Mouse (Mus musculus) midbrain, embryonic 11.5 days (tissue): ENCODE measurements at regions not wholly inside any gene's neighbourhood (a gene's known extent, or its start where the extent isn't known, plus 50 kb on each side); places are given as distances from the start of the nearest gene placed in this dataset.

ENCODE experiments used
- ATAC-seq: fragments of 200-750 bp; cut with Nextera tagmentation; 2 replicates; pipeline ENCODE4 v1.8.0; 2017; ENCODE audit warnings: moderate TSS enrichment, moderate library complexity; ENCODE audit not compliant: low FRiP score
- DNase-seq: peaks from one replicate; pipeline ENCODE4 v3.0.0; 2015; ENCODE audit warnings: low spot score; ENCODE audit errors: missing footprints
- H3K27ac ChIP-seq: fragments of 300-500 bp; sonication (generic); 2 replicates; pipeline ENCODE4 v1.5.1; 2014; ENCODE audit warnings: low read depth, low read length
- H3K27me3 ChIP-seq: fragments of 300-500 bp; sonication (generic); 2 replicates; pipeline ENCODE4 v1.6.1; 2014; ENCODE audit warnings: mild to moderate bottlenecking, low read length, moderate library complexity, mixed read lengths; ENCODE audit not compliant: control insufficient read depth, insufficient read depth
- H3K36me3 ChIP-seq: fragments of 300-500 bp; sonication (generic); 2 replicates; pipeline ENCODE4 v1.6.1; 2014; ENCODE audit warnings: mild to moderate bottlenecking, low read length, moderate library complexity, mixed read lengths; ENCODE audit not compliant: control insufficient read depth, insufficient read depth
- H3K4me1 ChIP-seq: fragments of 300-500 bp; sonication (generic); 2 replicates; pipeline ENCODE4 v1.6.1; 2014; ENCODE audit warnings: low read length; ENCODE audit not compliant: control insufficient read depth, insufficient read depth
- H3K4me2 ChIP-seq: fragments of 300-500 bp; sonication (generic); 2 replicates; pipeline ENCODE4 v1.6.1; 2014; ENCODE audit warnings: mild to moderate bottlenecking, moderate library complexity
- H3K4me3 ChIP-seq: fragments of 300-500 bp; sonication (generic); 2 replicates; pipeline ENCODE4 v1.5.1; 2014; ENCODE audit warnings: low read depth, low read length
- H3K9ac ChIP-seq: fragments of 300-500 bp; sonication (generic); 2 replicates; pipeline ENCODE4 v1.6.1; 2014; ENCODE audit warnings: low read length
- H3K9me3 ChIP-seq: fragments of 300-500 bp; sonication (generic); 2 replicates; pipeline ENCODE4 v1.6.1; 2016; ENCODE audit warnings: low read length; ENCODE audit not compliant: control insufficient read depth
- WGBS: fragments of 180-500 bp; shearing (Covaris S2); extraction: QIAGEN DNeasy Blood & Tissue Kit; methylation state at CpG from one replicate; pipeline ENCODE4 v1.1.7; 2014; 5-methylcytosine and 5-hydroxymethylcytosine counted together

DNA sequence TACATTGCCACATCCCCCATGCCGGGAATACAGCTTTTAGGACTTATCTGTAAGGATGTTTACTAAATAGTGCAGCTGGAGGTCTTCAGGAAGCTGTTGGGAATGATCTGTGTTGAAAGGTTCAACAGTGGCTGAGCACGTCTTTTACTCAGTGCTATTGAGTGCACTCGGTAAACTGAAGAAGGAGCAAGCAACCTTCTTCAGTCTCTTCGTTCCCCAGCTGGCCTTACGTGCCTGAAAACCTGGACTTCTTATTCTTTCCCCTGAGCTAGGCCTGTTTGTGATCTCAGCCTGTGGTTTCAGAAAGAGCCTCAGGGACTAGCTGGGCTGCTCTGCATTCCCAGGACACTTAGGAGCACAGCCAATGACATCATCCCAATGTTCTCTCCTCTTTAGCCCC, 51.2 kb upstream of the Rhox5 start:
- no peaks in the 10 kb centered on the region for H3K27me3 ChIP-seq
- H3K4me2 ChIP-seq: no peak overlapping the region
- DNase-seq (peak; percentile 66), ATAC-seq (no peak)
- no peaks in the 10 kb centered on the region for H3K36me3 ChIP-seq
- 81% methylated on average over 5 of the region's 5 CpGs for WGBS
- H3K27ac ChIP-seq: no peak overlapping the region
- no peaks in the 10 kb centered on the region for H3K9me3 ChIP-seq
- no peak overlapping the region for H3K4me3 ChIP-seq
- no peaks in the 10 kb centered on the region for H3K4me1 ChIP-seq
- no peak overlapping the region for H3K9ac ChIP-seq

DNA sequence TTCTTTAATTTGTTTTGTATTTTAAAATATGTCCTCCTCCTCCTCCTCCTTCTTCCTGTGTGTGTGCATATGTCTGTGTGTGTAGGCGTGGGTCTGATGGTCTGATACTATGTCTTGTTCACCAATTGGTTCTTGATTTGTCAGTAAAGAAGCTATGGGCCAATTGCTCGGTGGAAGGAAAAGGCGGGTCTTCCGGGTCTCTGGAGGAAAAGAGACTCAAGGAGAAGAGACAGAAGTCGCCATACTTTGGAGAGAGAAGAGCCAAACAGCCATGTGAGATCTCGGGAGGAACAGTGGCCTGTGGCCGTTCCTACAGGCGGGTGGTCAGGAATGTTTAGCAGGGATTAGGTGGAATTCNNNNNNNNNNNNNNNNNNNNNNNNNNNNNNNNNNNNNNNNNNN, 50.3 kb upstream of the Rhox5 start:
- DNase-seq: no peak

More for the DNA sequence above, 50.3 kb upstream of the Rhox5 start:
- H3K36me3 ChIP-seq: no peaks in the 10 kb centered on the region
- H3K4me2 ChIP-seq: no peak overlapping the region
- H3K27me3 ChIP-seq: no peaks in the 10 kb centered on the region
- H3K4me1 ChIP-seq: no peaks in the 10 kb centered on the region
- ATAC-seq: no peak
- H3K9ac ChIP-seq: no peak overlapping the region
- no peak overlapping the region for H3K4me3 ChIP-seq
- no peaks in the 10 kb centered on the region for H3K9me3 ChIP-seq
- no peak overlapping the region for H3K27ac ChIP-seq
- WGBS: 76% methylated on average over 8 of the region's 8 CpGs
